Mouse (Mus musculus) heart, postnatal 0 days (tissue): ENCODE data around the gene Fam240a.

Experiments
- CTCF ChIP-seq: IDR thresholded peaks from 2 replicates; pipeline ENCODE4 v1.5.1; 2016; ENCODE audit warnings: antibody characterized with exemption, control low read depth, low read depth
- EP300 ChIP-seq: IDR thresholded peaks from 2 replicates; pipeline ENCODE4 v1.6.1; 2016; ENCODE audit warnings: antibody characterized with exemption, low read depth

GRCm38 (mm10) chr9:110888935-110889334, 27.7 kb downstream of the Fam240a start:
- TF ChIP-seq EP300 (no peak), CTCF (no peak)
